Mouse (Mus musculus) skeletal muscle tissue, postnatal 0 days (tissue): ENCODE measurements around the gene Olfr275. TPM values are rescaled to one million over a fixed set of nuclear protein-coding genes. Genes with fewer than 3 reads are reported as not detected.

Source experiments
- polyA plus RNA-seq: library from polyadenylated mRNA; unstranded; fragments of >200 nt; fragmentation: Nextera tagmentation; extraction: Ambion mirVana; gene quantifications from 2 replicates; pipeline ENCODE4 v1.2.1, GENCODE M21; 2015

The Olfr275 gene
- not detected in 2 replicates for polyA plus RNA-seq

DNA sequence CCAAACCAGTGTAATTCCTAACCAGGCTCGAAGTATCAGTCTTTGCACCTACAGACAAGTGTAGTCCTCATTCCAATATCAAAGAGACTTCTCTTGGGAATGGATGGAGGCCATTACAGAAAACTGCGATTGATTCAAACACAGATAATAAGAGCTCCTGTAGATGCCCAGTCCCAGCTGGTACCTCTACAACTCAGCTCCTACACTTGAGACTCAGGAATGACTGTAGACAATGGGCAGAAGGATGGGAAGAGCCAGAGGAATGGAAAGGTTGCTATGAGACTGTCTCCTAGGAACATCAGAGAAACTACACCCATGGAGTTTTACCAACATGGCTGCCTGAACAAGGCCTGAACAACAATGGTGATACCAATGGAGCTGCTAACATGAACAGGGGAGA, at the start of gene Olfr275:
TSS of gene Olfr275 (plus strand) at position 301 of the 400 bp plus-strand sequence.

DNA sequence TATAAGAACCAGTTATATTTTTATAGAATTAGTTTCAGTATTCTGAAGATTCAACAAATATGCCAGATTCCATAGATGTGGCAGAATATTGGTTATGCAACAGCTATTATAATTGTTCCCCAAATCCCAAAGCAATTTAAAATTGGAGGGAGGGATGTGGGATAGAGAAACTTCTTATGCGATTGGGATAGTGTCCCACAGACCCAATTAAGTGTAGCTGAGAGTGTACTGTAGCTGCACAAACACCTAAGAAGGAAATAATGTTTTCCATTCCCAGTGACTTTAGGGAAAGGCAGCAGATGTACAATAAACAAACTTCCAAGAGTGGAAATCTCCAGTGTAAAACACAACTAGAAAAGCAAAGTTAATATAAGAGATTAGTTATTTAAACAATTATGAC, 44.7 kb downstream of the Olfr275 start, which contains the start of gene Olfr273:
TSS of gene Olfr273 (minus strand) at position 101 of the 400 bp plus-strand sequence.

Other genes starting within 250 kb of the Olfr275 start
- not detected in 2 replicates for gene Toporsl, start 218.3 kb upstream of the Olfr275 start, polyA plus RNA-seq
- gene Olfr273, start 44.6 kb downstream of the Olfr275 start, polyA plus RNA-seq, result not detected in 2 replicates
- gene Olfr272, start 104.6 kb downstream of the Olfr275 start, polyA plus RNA-seq, result not detected in 2 replicates
- not detected in 2 replicates for gene Olfr270, start 149.9 kb downstream of the Olfr275 start, polyA plus RNA-seq
- not detected in 2 replicates for gene Nipsnap3a, start 174.7 kb downstream of the Olfr275 start, polyA plus RNA-seq
- gene Nipsnap3b, start 197.3 kb downstream of the Olfr275 start, polyA plus RNA-seq, result 24.3 and 30.0 TPM in 2 replicates